Mouse (Mus musculus): ENCODE results near the gene Psmd13.

- no peak for TF ChIP-seq CTCF (conservative IDR thresholded peaks at IDR 0.05; ENCODE audit: low read length)
- no peak for TF ChIP-seq NANOG (IDR thresholded peaks at IDR 0.05; ENCODE audit: borderline replicate concordance, low read length)
Measured at GRCm38 (mm10) chr7:140912846-140913482, 31.2 kb downstream of the Psmd13 start.

Data from E14TG2a.4 (cell line).